In genomic region chr9:57836581-57837170, GRCm38 (mm10) we compare ENCODE assay signal across 8 mouse cellular contexts. TPM values are rescaled to one million over a fixed set of nuclear protein-coding genes. Genes with fewer than 3 reads are reported as not detected.
DNase-seq lines count a peak whose midpoint lies in the region; ATAC-seq lines count a peak whose summit lies in the region.

Gene Arid3b, minus strand, starts transcription at chr9:57836793.

- no peaks in the 10 kb centered on the region for H3K9me3 ChIP-seq in forebrain, embryonic 10.5 days
- H3K9me3 ChIP-seq in heart, embryonic 16.5 days (replicated peaks; ENCODE audit: control insufficient read depth, low read length): no peaks in the 10 kb centered on the region
- no peaks in the 10 kb centered on the region for H3K9me3 ChIP-seq in liver, embryonic 15.5 days (replicated peaks)
- no peaks in the 10 kb centered on the region for H3K9me3 ChIP-seq in neural tube, embryonic 12.5 days

- H3K36me3 ChIP-seq in forebrain, embryonic 10.5 days (replicated peaks): peaks cover 19% of the 10 kb centered on the region
- H3K36me3 ChIP-seq in heart, embryonic 16.5 days (ENCODE audit: control insufficient read depth, insufficient read depth): peaks cover 3% of the 10 kb centered on the region; the same call in 1 of the 2 replicates
- peaks cover 8% of the 10 kb centered on the region for H3K36me3 ChIP-seq in liver, embryonic 15.5 days (replicated peaks)
- peaks cover 3% of the 10 kb centered on the region; the same call in 1 of the 2 replicates for H3K36me3 ChIP-seq in neural tube, embryonic 12.5 days

- peak; percentile 89 to 90 for DNase-seq in CD8-positive naive resting alpha-beta T cell, adult 2 months (ENCODE audit: low read depth in 2 of 2, low spot score in 2 of 2)
- DNase-seq in c-Kit-positive CD71-negative TER-119-negative erythroid progenitor cells, embryonic 14.5 days (ENCODE audit: low read depth): peak; percentile 90
- peak; percentile 95 for DNase-seq in forebrain, embryonic 10.5 days (ENCODE audit: extremely low spot score, low spot score)
- peak; percentile 93 to 95 for DNase-seq in kidney, postnatal 36 days
- DNase-seq in telencephalon, adult 2 months (ENCODE audit: low read depth, low spot score): peak; percentile 96

- H3K4me1 ChIP-seq in forebrain, embryonic 10.5 days: peaks cover 48% of the 10 kb centered on the region
- peaks cover 29% of the 10 kb centered on the region for H3K4me1 ChIP-seq in heart, embryonic 16.5 days (ENCODE audit: control insufficient read depth, insufficient read depth, low read length)
- H3K4me1 ChIP-seq in liver, embryonic 15.5 days (replicated peaks): peaks cover 62% of the 10 kb centered on the region
- peaks cover 32% of the 10 kb centered on the region for H3K4me1 ChIP-seq in neural tube, embryonic 12.5 days

- ATAC-seq in heart, embryonic 16.5 days (replicated peaks; ENCODE audit: extremely low read depth, insufficient read depth, low FRiP score): peak; percentile 98
- peak; percentile 99 for ATAC-seq in liver, embryonic 15.5 days (ENCODE audit: insufficient read depth)
- peak; percentile 99 for ATAC-seq in neural tube, embryonic 12.5 days (ENCODE audit: low FRiP score, low read depth)

- peak within 1 kb of the TSS; percentile 88 for H3K9ac ChIP-seq in heart, embryonic 16.5 days (ENCODE audit: low read length)
- H3K9ac ChIP-seq in liver, embryonic 15.5 days: peak within 1 kb of the TSS; percentile 93
- peak within 1 kb of the TSS; percentile 69 for H3K9ac ChIP-seq in neural tube, embryonic 12.5 days

- H3K4me2 ChIP-seq in heart, embryonic 16.5 days (ENCODE audit: low read depth, low read length): peak within 1 kb of the TSS; percentile 94
- H3K4me2 ChIP-seq in liver, embryonic 15.5 days: peak within 1 kb of the TSS; percentile 82
- H3K4me2 ChIP-seq in neural tube, embryonic 12.5 days (replicated peaks): peak within 1 kb of the TSS; percentile 72

- peaks cover 15% of the 10 kb centered on the region for H3K27me3 ChIP-seq in forebrain, embryonic 10.5 days (ENCODE audit: poor library complexity, severe bottlenecking)
- peaks cover 2% of the 10 kb centered on the region; the same call in 1 of the 2 replicates for H3K27me3 ChIP-seq in heart, embryonic 16.5 days (ENCODE audit: control insufficient read depth, insufficient read depth, low read length)
- H3K27me3 ChIP-seq in liver, embryonic 15.5 days: no peaks in the 10 kb centered on the region
- H3K27me3 ChIP-seq in neural tube, embryonic 12.5 days (replicated peaks): no peaks in the 10 kb centered on the region

- peak within 1 kb of the TSS; percentile 92 for H3K27ac ChIP-seq in forebrain, embryonic 10.5 days
- peak within 1 kb of the TSS; percentile 80 for H3K27ac ChIP-seq in heart, embryonic 16.5 days (ENCODE audit: low read length)
- H3K27ac ChIP-seq in liver, embryonic 15.5 days (replicated peaks): peak within 1 kb of the TSS; percentile 86
- peak within 1 kb of the TSS; percentile 42; the same call in 1 of the 2 replicates for H3K27ac ChIP-seq in neural tube, embryonic 12.5 days

- WGBS in forebrain, embryonic 10.5 days: under 1% methylated on average over 45 of the region's 45 CpGs
- WGBS in heart, embryonic 16.5 days: under 1% methylated on average over 45 of the region's 45 CpGs
- WGBS in liver, embryonic 15.5 days (ENCODE audit: insufficient replicate concordance): under 1% methylated on average over 44 of the region's 45 CpGs
- WGBS in neural tube, embryonic 12.5 days: under 1% methylated on average over 43 of the region's 45 CpGs

- peak within 1 kb of the TSS; percentile 81 for H3K4me3 ChIP-seq in forebrain, embryonic 10.5 days
- H3K4me3 ChIP-seq in heart, embryonic 16.5 days (ENCODE audit: low read length): peak within 1 kb of the TSS; percentile 96
- H3K4me3 ChIP-seq in liver, embryonic 15.5 days (replicated peaks): peak within 1 kb of the TSS; percentile 95
- peak within 1 kb of the TSS; percentile 65 for H3K4me3 ChIP-seq in neural tube, embryonic 12.5 days

RNA-seq across cellular contexts. Expression of gene Arid3b, which starts in this region (rescaled TPM):
- 41.0 and 41.7 TPM in 2 replicates for polyA plus RNA-seq in forebrain, embryonic 10.5 days (2016; fragmentation: Nextera tagmentation; extraction: Ambion mirVana)
- 7.5 and 8.8 TPM in 2 replicates for polyA plus RNA-seq in heart, embryonic 16.5 days (2015; fragmentation: Nextera tagmentation; extraction: Ambion mirVana)
- 10.5 and 11.3 TPM in 2 replicates for polyA plus RNA-seq in liver, embryonic 15.5 days (2015; fragmentation: Nextera tagmentation; extraction: Ambion mirVana)
- 19.5 and 21.0 TPM in 2 replicates for polyA plus RNA-seq in neural tube, embryonic 12.5 days (2016; fragmentation: Nextera tagmentation; extraction: Ambion mirVana)

Comparison
In these comparisons a context has a peak if more than half of its experiments do, and no peak if none do; other contexts are left out.
1. Peak in every context shown above with its lines: DNase-seq, ATAC-seq, H3K4me3 ChIP-seq and H3K27ac ChIP-seq.
2. H3K27ac ChIP-seq: peak in every context shown above with its lines; median percentile 92 in forebrain, embryonic 10.5 days; 86 in liver, embryonic 15.5 days; 80 in heart, embryonic 16.5 days; 42 in neural tube, embryonic 12.5 days.